Mouse (Mus musculus) cortical plate, adult 2 months (tissue): ENCODE measurements at regions not wholly inside any gene's neighbourhood (a gene's known extent, or its start where the extent isn't known, plus 50 kb on each side); places are given as distances from the start of the nearest gene placed in this dataset.

Experiments
- CTCF ChIP-seq: fragments of 200-500 bp; IDR thresholded peaks from 2 replicates; pipeline ENCODE4 v1.5.1; 2011; ENCODE audit warnings: mild to moderate bottlenecking, control low read depth, low read length; ENCODE audit not compliant: insufficient read depth; ENCODE audit errors: extremely low read depth
- POLR2A ChIP-seq: fragments of 200-500 bp; IDR thresholded peaks from 2 replicates; pipeline ENCODE4 v1.6.1; 2011; ENCODE audit warnings: mild to moderate bottlenecking, low read length, control low read depth; ENCODE audit not compliant: insufficient read depth; ENCODE audit errors: extremely low read depth

DNA sequence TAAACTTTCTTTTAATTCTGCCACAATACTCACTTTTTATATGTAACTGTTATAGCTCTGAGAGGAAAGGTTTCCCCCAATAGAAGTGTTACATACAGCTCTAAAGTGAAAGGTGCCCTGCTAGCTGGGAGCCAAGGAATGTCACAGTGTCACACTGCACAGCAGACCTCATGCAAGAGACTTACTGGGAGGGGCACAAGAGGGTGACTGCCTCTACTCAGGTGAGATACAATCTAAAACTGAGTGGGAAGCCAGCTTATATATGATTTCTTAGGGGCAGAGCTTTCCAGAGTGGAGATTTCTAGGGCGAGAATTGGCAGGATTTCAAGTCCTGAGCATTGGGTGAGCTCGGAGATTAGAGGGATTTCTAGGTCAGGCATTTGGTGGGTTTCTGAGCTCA is 99.1 kb downstream of the Gpr65 start:
- TF ChIP-seq CTCF (no peak), POLR2A (no peak)
